Mouse (Mus musculus) heart, embryonic 11.5 days (tissue): ENCODE results near the gene Ccn2. TPM values are rescaled to one million over a fixed set of nuclear protein-coding genes. Genes with fewer than 3 reads are reported as not detected.

Source experiments
- ATAC-seq: fragments of 200-750 bp; cut with Nextera tagmentation; replicated peaks from 2 replicates; pipeline ENCODE4 v1.8.0; 2017; ENCODE audit warnings: moderate library complexity; ENCODE audit not compliant: insufficient number of reproducible peaks, low FRiP score, low TSS enrichment
- H3K27ac ChIP-seq: fragments of 300-500 bp; sonication (generic); 2 replicates; pipeline ENCODE4 v1.5.1; 2014; ENCODE audit warnings: mild to moderate bottlenecking, low read depth, low read length
- H3K27me3 ChIP-seq: fragments of 300-500 bp; sonication (generic); 2 replicates; pipeline ENCODE4 v1.6.1; 2014; ENCODE audit warnings: mild to moderate bottlenecking, low read length, mixed read lengths; ENCODE audit not compliant: control insufficient read depth, insufficient read depth
- H3K36me3 ChIP-seq: fragments of 300-500 bp; sonication (generic); 2 replicates; pipeline ENCODE4 v1.6.1; 2014; ENCODE audit warnings: mild to moderate bottlenecking, low read length, moderate library complexity, mixed read lengths; ENCODE audit not compliant: control insufficient read depth, insufficient read depth
- H3K4me1 ChIP-seq: fragments of 300-500 bp; sonication (generic); 2 replicates; pipeline ENCODE4 v1.6.1; 2014; ENCODE audit warnings: low read length; ENCODE audit not compliant: control insufficient read depth, insufficient read depth
- H3K4me2 ChIP-seq: fragments of 300-500 bp; sonication (generic); 2 replicates; pipeline ENCODE4 v1.6.1; 2014; ENCODE audit warnings: mild to moderate bottlenecking, moderate library complexity
- H3K4me3 ChIP-seq: fragments of 300-500 bp; sonication (generic); 2 replicates; pipeline ENCODE4 v1.5.1; 2014; ENCODE audit warnings: low read depth, low read length
- H3K9ac ChIP-seq: fragments of 300-500 bp; sonication (generic); 2 replicates; pipeline ENCODE4 v1.6.1; 2014; ENCODE audit warnings: mild to moderate bottlenecking, low read depth, low read length, moderate library complexity
- H3K9me3 ChIP-seq: fragments of 300-500 bp; sonication (generic); replicated peaks from 2 replicates; pipeline ENCODE4 v1.6.1; 2016; ENCODE audit warnings: low read length; ENCODE audit not compliant: control insufficient read depth
- WGBS: fragments of 180-500 bp; shearing (Covaris S2); extraction: QIAGEN DNeasy Blood & Tissue Kit; methylation state at CpG from one replicate; pipeline ENCODE4 v1.1.7; 2014; ENCODE audit not compliant: insufficient replicate concordance; 5-methylcytosine and 5-hydroxymethylcytosine counted together
- polyA plus RNA-seq: library from polyadenylated mRNA; unstranded; fragments of >200 nt; fragmentation: Nextera tagmentation; extraction: Ambion mirVana; gene quantifications from 2 replicates; pipeline ENCODE4 v1.2.1, GENCODE M21; 2014

Gene Ccn2
- polyA plus RNA-seq, 1 experiment from 2014 or later, result 26.4 TPM

GRCm38 (mm10) chr10:24588824-24589223 lies 6.4 kb upstream of the Ccn2 start:
- no peak overlapping the region for H3K27ac ChIP-seq
- 75% methylated on average over 4 of the region's 4 CpGs for WGBS
- no peak overlapping the region for H3K4me3 ChIP-seq

GRCm38 (mm10) chr10:24589238-24589637 lies 6.0 kb upstream of the Ccn2 start:
- WGBS, result 83% methylated on average over 9 of the region's 9 CpGs
- no peak for ATAC-seq
- H3K9ac ChIP-seq, result no peak overlapping the region
- H3K27me3 ChIP-seq, result no peaks in the 10 kb centered on the region
- H3K9me3 ChIP-seq, result no peaks in the 10 kb centered on the region
- no peak overlapping the region for H3K4me2 ChIP-seq
- no peak overlapping the region for H3K4me3 ChIP-seq
- no peaks in the 10 kb centered on the region for H3K36me3 ChIP-seq
- H3K27ac ChIP-seq, result no peak overlapping the region
- peaks cover 10% of the 10 kb centered on the region for H3K4me1 ChIP-seq

More at GRCm38 (mm10) chr10:24588824-24589223, 6.4 kb upstream of the Ccn2 start:
- Histone ChIP-seq H3K4me1 (0 out of 2 replicates have a peak, but pooled peaks cover 8% of the 10 kb centered on the region), H3K36me3 (no peaks in the 10 kb centered on the region), H3K27me3 (no peaks in the 10 kb centered on the region), H3K4me2 (no peak overlapping the region), H3K9ac (no peak overlapping the region), H3K9me3 (no peaks in the 10 kb centered on the region)
- no peak for ATAC-seq

- H3K36me3 ChIP-seq, result no peaks in the 10 kb centered on the region
- no peak overlapping the region for H3K9ac ChIP-seq
- no peak overlapping the region for H3K27ac ChIP-seq
- H3K9me3 ChIP-seq, result no peaks in the 10 kb centered on the region
- H3K4me3 ChIP-seq, result no peak overlapping the region
- H3K4me1 ChIP-seq, result peaks cover 16% of the 10 kb centered on the region
- no peak overlapping the region for H3K4me2 ChIP-seq
- ATAC-seq, result no peak
- H3K27me3 ChIP-seq, result no peaks in the 10 kb centered on the region
- 77% methylated on average over 4 of the region's 4 CpGs for WGBS
These were observed 4.7 kb upstream of the Ccn2 start for GRCm38 (mm10) chr10:24590546-24590945.

GRCm38 (mm10) chr10:24591136-24591535 lies 4.1 kb upstream of the Ccn2 start:
- Histone ChIP-seq H3K9me3 (no peaks in the 10 kb centered on the region), H3K4me3 (no peak overlapping the region), H3K4me2 (no peak overlapping the region), H3K9ac (no peak overlapping the region), H3K36me3 (no peaks in the 10 kb centered on the region), H3K4me1 (peaks cover 16% of the 10 kb centered on the region), H3K27me3 (no peaks in the 10 kb centered on the region), H3K27ac (no peak overlapping the region)
- WGBS, result 17% methylated on average over 4 of the region's 4 CpGs
- ATAC-seq, result no peak

GRCm38 (mm10) chr10:24591741-24592140 lies 3.5 kb upstream of the Ccn2 start:
- WGBS, result 65% methylated on average over 5 of the region's 5 CpGs
- Histone ChIP-seq H3K4me3 (no peak overlapping the region), H3K4me1 (peaks cover 17% of the 10 kb centered on the region), H3K36me3 (no peaks in the 10 kb centered on the region), H3K9me3 (no peaks in the 10 kb centered on the region), H3K4me2 (no peak overlapping the region), H3K9ac (no peak overlapping the region), H3K27ac (no peak overlapping the region), H3K27me3 (no peaks in the 10 kb centered on the region)
- no peak for ATAC-seq

GRCm38 (mm10) chr10:24592318-24592717 lies 2.9 kb upstream of the Ccn2 start:
- 76% methylated on average over 2 of the region's 2 CpGs for WGBS
- Histone ChIP-seq H3K4me2 (no peak overlapping the region), H3K36me3 (no peaks in the 10 kb centered on the region), H3K4me3 (no peak overlapping the region), H3K9me3 (no peaks in the 10 kb centered on the region), H3K27ac (no peak overlapping the region), H3K4me1 (peaks cover 18% of the 10 kb centered on the region), H3K27me3 (no peaks in the 10 kb centered on the region), H3K9ac (no peak overlapping the region)
- ATAC-seq, result no peak

- H3K27ac ChIP-seq, result peak overlapping the region; percentile 75
- no peaks in the 10 kb centered on the region for H3K36me3 ChIP-seq
- WGBS, result 18% methylated on average over 7 of the region's 7 CpGs
- peaks cover 21% of the 10 kb centered on the region for H3K4me1 ChIP-seq
- H3K4me2 ChIP-seq, result 0 out of 2 replicates have a peak overlapping the region, but pooled peaks have one; percentile 25
- H3K27me3 ChIP-seq, result no peaks in the 10 kb centered on the region
- H3K4me3 ChIP-seq, result no peak overlapping the region
- H3K9me3 ChIP-seq, result no peaks in the 10 kb centered on the region
- no peak for ATAC-seq
- no peak overlapping the region for H3K9ac ChIP-seq
These were observed 2.3 kb upstream of the Ccn2 start for GRCm38 (mm10) chr10:24592969-24593368.

GRCm38 (mm10) chr10:24593556-24593955 lies 1.7 kb upstream of the Ccn2 start:
- H3K27me3 ChIP-seq, result no peaks in the 10 kb centered on the region
- H3K9ac ChIP-seq, result no peak overlapping the region
- H3K9me3 ChIP-seq, result no peaks in the 10 kb centered on the region
- WGBS, result 45% methylated on average over 4 of the region's 4 CpGs
- H3K27ac ChIP-seq, result peak overlapping the region; percentile 75
- H3K4me1 ChIP-seq, result peaks cover 21% of the 10 kb centered on the region
- peak overlapping the region; percentile 10; the same call in 1 of the 2 replicates for H3K4me2 ChIP-seq
- ATAC-seq, result no peak
- no peaks in the 10 kb centered on the region for H3K36me3 ChIP-seq
- H3K4me3 ChIP-seq, result no peak overlapping the region
